Mouse (Mus musculus): ENCODE results near the gene Ank2. TPM values are rescaled to one million over a fixed set of nuclear protein-coding genes. Genes with fewer than 3 reads are reported as not detected.
A peak's percentile ranks its signal among the peaks of the same experiment; 100 is the strongest.

Ank2 gene
- total RNA-seq, 2 experiments from 2014 or later: 787 to 814 TPM

- no peak for DNase-seq (ENCODE audit: low spot score in 2 of 2)
Observed at GRCm38 (mm10) chr3:127188789-127189128, 310.4 kb downstream of the Ank2 start.

- DNase-seq (ENCODE audit: low spot score in 2 of 2): no peak
Observed at GRCm38 (mm10) chr3:127188086-127188788, 310.9 kb downstream of the Ank2 start.

- no peak for DNase-seq (ENCODE audit: low spot score in 2 of 2)
Observed at GRCm38 (mm10) chr3:127187081-127187480, 312.1 kb downstream of the Ank2 start.

GRCm38 (mm10) chr3:127186239-127186638 lies 312.9 kb downstream of the Ank2 start:
- DNase-seq (ENCODE audit: low spot score in 2 of 2): no peak

GRCm38 (mm10) chr3:127183998-127184753 lies 315.0 kb downstream of the Ank2 start:
- DNase-seq (ENCODE audit: low spot score in 2 of 2): peak in 1 of 2 experiments; percentile 39

GRCm38 (mm10) chr3:127172697-127173096 lies 326.5 kb downstream of the Ank2 start:
- no peak for DNase-seq (ENCODE audit: low spot score in 2 of 2)

- no peak for DNase-seq (ENCODE audit: low spot score in 2 of 2)
Observed at GRCm38 (mm10) chr3:127170246-127170645, 328.9 kb downstream of the Ank2 start.

- DNase-seq (ENCODE audit: low spot score in 2 of 2): no peak
Observed at GRCm38 (mm10) chr3:127169114-127169513, 330.0 kb downstream of the Ank2 start.

GRCm38 (mm10) chr3:127163749-127164148 lies 335.4 kb downstream of the Ank2 start:
- no peak for DNase-seq (ENCODE audit: low spot score in 2 of 2)

- peak; percentile 77 to 80 for DNase-seq (ENCODE audit: low spot score in 2 of 2)
Observed at GRCm38 (mm10) chr3:127161998-127162712, 337.0 kb downstream of the Ank2 start.

GRCm38 (mm10) chr3:127161085-127161837 lies 337.9 kb downstream of the Ank2 start:
- peak; percentile 37 to 42 for DNase-seq (ENCODE audit: low spot score in 2 of 2)

- no peak for DNase-seq (ENCODE audit: low spot score in 2 of 2)
Observed at GRCm38 (mm10) chr3:127157706-127158105, 341.4 kb downstream of the Ank2 start.

GRCm38 (mm10) chr3:127156080-127156479 lies 343.1 kb downstream of the Ank2 start:
- peak; percentile 62 to 81 for DNase-seq (ENCODE audit: low spot score in 2 of 2)

- no peak for DNase-seq (ENCODE audit: low spot score in 2 of 2)
Observed at GRCm38 (mm10) chr3:127153861-127154260, 345.3 kb downstream of the Ank2 start.

GRCm38 (mm10) chr3:127153443-127153842 lies 345.7 kb downstream of the Ank2 start:
- DNase-seq (ENCODE audit: low spot score in 2 of 2): no peak

GRCm38 (mm10) chr3:127148648-127149047 lies 350.5 kb downstream of the Ank2 start:
- DNase-seq (ENCODE audit: low spot score in 2 of 2): no peak

GRCm38 (mm10) chr3:127140590-127140989 lies 358.6 kb downstream of the Ank2 start:
- DNase-seq (ENCODE audit: low spot score in 2 of 2): no peak

- no peak for DNase-seq (ENCODE audit: low spot score in 2 of 2)
Observed at GRCm38 (mm10) chr3:127139638-127140037, 359.5 kb downstream of the Ank2 start.

- no peak for DNase-seq (ENCODE audit: low spot score in 2 of 2)
Observed at GRCm38 (mm10) chr3:127137508-127137907, 361.6 kb downstream of the Ank2 start.

GRCm38 (mm10) chr3:127134062-127134461 lies 365.1 kb downstream of the Ank2 start:
- DNase-seq (ENCODE audit: low spot score in 2 of 2): no peak

GRCm38 (mm10) chr3:127131048-127131447 lies 368.1 kb downstream of the Ank2 start:
- DNase-seq (ENCODE audit: low spot score in 2 of 2): no peak
